Mouse (Mus musculus): ENCODE results near the gene Bud13.

DNA sequence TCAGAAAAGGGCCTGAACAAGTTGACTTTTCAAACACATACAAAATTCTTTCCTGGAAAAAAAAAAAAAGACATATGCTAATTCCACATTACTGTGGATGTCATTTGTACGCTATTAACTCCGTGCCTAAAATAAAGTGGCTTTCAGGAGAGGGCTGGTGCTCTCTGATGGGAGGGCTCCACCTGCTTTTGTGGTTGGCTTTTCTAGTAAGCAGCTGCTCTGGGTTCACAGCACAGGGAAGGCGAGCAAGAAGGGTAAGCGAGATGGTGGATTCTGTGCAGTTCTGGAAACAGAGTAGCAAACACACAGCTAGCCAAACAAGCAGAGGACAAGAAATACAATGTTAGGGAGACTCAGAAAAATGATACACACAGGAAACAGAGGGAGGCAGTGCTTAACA lies 55.6 kb downstream of the Bud13 start:
- no peak for TF ChIP-seq USF2 (IDR thresholded peaks at IDR 0.05; ENCODE audit: borderline replicate concordance in 1 of 2, insufficient read depth in 1 of 2, low read depth in 1 of 2, low read length in 2 of 2)
- no peak for TF ChIP-seq ELF1 (IDR thresholded peaks at IDR 0.05; ENCODE audit: low read depth, low read length)
- TF ChIP-seq MYB (IDR thresholded peaks at IDR 0.05; ENCODE audit: low read depth, low read length), result no peak
- TF ChIP-seq UBTF (IDR thresholded peaks at IDR 0.05; ENCODE audit: borderline replicate concordance, insufficient read depth, low read depth, low read length), result no peak
- TF ChIP-seq JUND (IDR thresholded peaks at IDR 0.05; ENCODE audit: low read depth, low read length), result no peak
- TF ChIP-seq ETS1 (IDR thresholded peaks at IDR 0.05; ENCODE audit: low read depth, low read length), result no peak

Measured in MEL (cell line).